Mouse (Mus musculus): ENCODE measurements around the gene Taok3. TPM values are rescaled to one million over a fixed set of nuclear protein-coding genes. Genes with fewer than 3 reads are reported as not detected.

Taok3 gene
- polyA plus RNA-seq, 1 experiment from 2014 or later = 14.3 TPM

GRCm38 (mm10) chr5:117192061-117192460, 72.1 kb downstream of the Taok3 start:
- WGBS = 82% methylated on average over 6 of the region's 6 CpGs
- Histone ChIP-seq H3K9me3 (no peaks in the 10 kb centered on the region), H3K4me1 (no peaks in the 10 kb centered on the region), H3K27me3 (no peaks in the 10 kb centered on the region), H3K4me2 (no peak overlapping the region), H3K4me3 (no peak overlapping the region), H3K27ac (no peak overlapping the region), H3K9ac (no peak overlapping the region), H3K36me3 (no peaks in the 10 kb centered on the region)
- ATAC-seq (ENCODE audit: insufficient number of reproducible peaks, insufficient read depth, low FRiP score, low TSS enrichment, low read depth) = no peak

DNA sequence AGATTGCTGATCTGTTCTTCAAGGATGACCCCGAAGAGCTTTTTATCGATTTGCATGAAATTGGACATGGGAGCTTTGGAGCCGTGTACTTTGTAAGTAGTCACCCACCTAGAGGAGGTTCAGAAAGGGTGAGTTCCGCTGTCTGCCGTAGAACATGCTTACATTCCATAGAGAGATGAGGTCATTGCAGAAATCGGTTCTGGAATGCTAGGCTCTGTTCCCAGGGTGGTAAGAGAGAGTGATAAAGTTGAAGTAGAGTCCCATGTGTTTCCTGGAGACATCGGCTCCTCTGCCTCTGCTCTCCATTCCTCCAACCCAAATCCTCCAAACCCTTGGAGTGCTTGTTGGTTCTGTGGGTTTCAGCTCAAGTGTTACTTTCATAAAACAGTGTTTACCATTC, 73.8 kb downstream of the Taok3 start:
- Histone ChIP-seq H3K4me2 (no peak overlapping the region), H3K4me3 (no peak overlapping the region), H3K27ac (no peak overlapping the region), H3K36me3 (no peaks in the 10 kb centered on the region), H3K9me3 (peaks cover 3% of the 10 kb centered on the region; the same call in 1 of the 2 replicates), H3K9ac (no peak overlapping the region), H3K4me1 (no peaks in the 10 kb centered on the region), H3K27me3 (no peaks in the 10 kb centered on the region)
- ATAC-seq (ENCODE audit: insufficient number of reproducible peaks, insufficient read depth, low FRiP score, low TSS enrichment, low read depth) = no peak
- 85% methylated on average over 7 of the region's 7 CpGs for WGBS

DNA sequence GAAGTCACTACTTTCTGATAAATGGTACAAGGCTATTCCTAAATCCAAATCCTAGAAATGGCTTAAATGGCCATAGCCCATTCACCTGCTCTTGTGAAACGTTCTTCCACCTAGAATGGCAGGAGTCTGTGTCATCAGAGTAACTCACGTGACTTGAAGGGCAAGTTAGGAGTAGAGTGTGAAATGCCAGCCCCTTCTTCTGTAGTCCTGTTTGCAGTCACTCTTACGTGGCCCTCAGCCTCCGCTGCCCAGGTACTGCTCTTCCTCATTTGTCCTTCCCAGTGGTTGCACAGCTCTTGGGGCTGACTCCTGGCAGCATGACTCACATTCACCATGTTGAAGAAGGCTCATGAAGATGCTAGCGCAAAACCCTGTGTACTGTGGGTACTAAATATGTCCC, 74.7 kb downstream of the Taok3 start:
- no peaks in the 10 kb centered on the region for H3K36me3 ChIP-seq
- H3K9me3 ChIP-seq = peaks cover 3% of the 10 kb centered on the region; the same call in 1 of the 2 replicates
- no peak overlapping the region for H3K9ac ChIP-seq
- H3K4me2 ChIP-seq = no peak overlapping the region
- H3K4me1 ChIP-seq = no peaks in the 10 kb centered on the region
- H3K27me3 ChIP-seq = no peaks in the 10 kb centered on the region
- no peak overlapping the region for H3K4me3 ChIP-seq
- no peak for ATAC-seq (ENCODE audit: insufficient number of reproducible peaks, insufficient read depth, low FRiP score, low TSS enrichment, low read depth)
- no peak overlapping the region for H3K27ac ChIP-seq
- 92% methylated on average over 5 of the region's 5 CpGs for WGBS

DNA sequence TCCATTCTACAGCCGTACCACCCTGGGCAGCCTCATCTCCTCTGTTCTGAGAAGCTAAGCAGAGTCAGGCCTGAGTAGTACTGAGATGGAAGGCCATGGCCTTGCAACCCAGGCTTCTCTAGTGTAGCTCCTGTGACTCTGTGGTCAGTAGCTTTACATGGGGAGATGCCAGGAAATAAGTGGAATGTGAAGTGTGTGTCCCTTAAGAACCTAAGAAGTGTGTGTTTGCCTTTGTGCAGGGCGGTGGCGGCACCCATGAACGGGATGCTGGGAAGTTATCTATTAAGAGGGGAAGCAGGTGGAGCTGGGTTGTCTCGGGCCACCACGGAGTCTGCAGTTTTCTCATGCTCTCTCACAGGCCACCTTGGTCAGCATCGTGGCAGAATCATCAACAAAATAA, 76.6 kb downstream of the Taok3 start:
- Histone ChIP-seq H3K9me3 (peaks cover 3% of the 10 kb centered on the region; the same call in 1 of the 2 replicates), H3K4me1 (no peaks in the 10 kb centered on the region), H3K4me2 (no peak overlapping the region), H3K9ac (no peak overlapping the region), H3K27ac (no peak overlapping the region), H3K27me3 (no peaks in the 10 kb centered on the region), H3K4me3 (no peak overlapping the region), H3K36me3 (0 out of 2 replicates have a peak, but pooled peaks cover 4% of the 10 kb centered on the region)
- 90% methylated on average over 7 of the region's 7 CpGs for WGBS
- no peak for ATAC-seq (ENCODE audit: insufficient number of reproducible peaks, insufficient read depth, low FRiP score, low TSS enrichment, low read depth)

- no peak overlapping the region for H3K9ac ChIP-seq
- H3K4me1 ChIP-seq = no peaks in the 10 kb centered on the region
- 70% methylated on average over 3 of the region's 3 CpGs for WGBS
- no peak overlapping the region for H3K4me2 ChIP-seq
- H3K27ac ChIP-seq = no peak overlapping the region
- H3K27me3 ChIP-seq = no peaks in the 10 kb centered on the region
- ATAC-seq (ENCODE audit: insufficient number of reproducible peaks, insufficient read depth, low FRiP score, low TSS enrichment, low read depth) = no peak
- H3K4me3 ChIP-seq = no peak overlapping the region
- H3K36me3 ChIP-seq = 0 out of 2 replicates have a peak, but pooled peaks cover 8% of the 10 kb centered on the region
- H3K9me3 ChIP-seq = peaks cover 3% of the 10 kb centered on the region; the same call in 1 of the 2 replicates
These were observed 78.5 kb downstream of the Taok3 start for GRCm38 (mm10) chr5:117198390-117198789.

DNA sequence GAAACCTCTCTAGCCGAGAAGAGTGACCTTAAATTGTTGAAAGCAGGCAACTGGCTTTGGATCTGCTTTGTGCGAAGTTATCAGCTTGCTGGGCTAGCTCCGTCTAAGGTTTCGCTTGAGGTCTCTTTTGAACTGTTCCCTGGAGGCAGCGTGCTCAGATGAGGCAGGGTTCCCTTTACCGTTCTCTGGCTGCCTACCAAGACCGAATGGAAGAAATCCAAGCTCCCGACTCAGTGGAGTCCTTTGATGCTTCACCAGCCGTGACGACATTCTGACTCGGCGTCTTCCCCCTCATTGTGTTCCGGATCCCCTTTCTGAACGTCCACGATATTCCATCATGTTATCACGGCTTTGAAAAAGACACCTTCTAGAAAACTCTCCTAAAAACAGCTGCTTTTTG, 87.4 kb downstream of the Taok3 start:
- Histone ChIP-seq H3K9me3 (no peaks in the 10 kb centered on the region), H3K27me3 (no peaks in the 10 kb centered on the region), H3K4me2 (no peak overlapping the region), H3K36me3 (peaks cover 21% of the 10 kb centered on the region), H3K4me3 (no peak overlapping the region), H3K9ac (no peak overlapping the region), H3K27ac (no peak overlapping the region), H3K4me1 (no peaks in the 10 kb centered on the region)
- WGBS = 77% methylated on average over 16 of the region's 16 CpGs
- ATAC-seq (ENCODE audit: insufficient number of reproducible peaks, insufficient read depth, low FRiP score, low TSS enrichment, low read depth) = no peak

GRCm38 (mm10) chr5:117214016-117214415, 94.1 kb downstream of the Taok3 start:
- Histone ChIP-seq H3K27me3 (no peaks in the 10 kb centered on the region), H3K4me3 (no peak overlapping the region), H3K9me3 (no peaks in the 10 kb centered on the region), H3K4me2 (no peak overlapping the region), H3K4me1 (0 out of 2 replicates have a peak, but pooled peaks cover 5% of the 10 kb centered on the region), H3K9ac (no peak overlapping the region), H3K36me3 (peaks cover 12% of the 10 kb centered on the region), H3K27ac (no peak overlapping the region)
- ATAC-seq (ENCODE audit: insufficient number of reproducible peaks, insufficient read depth, low FRiP score, low TSS enrichment, low read depth) = no peak
- WGBS = 60% methylated on average over 4 of the region's 4 CpGs

DNA sequence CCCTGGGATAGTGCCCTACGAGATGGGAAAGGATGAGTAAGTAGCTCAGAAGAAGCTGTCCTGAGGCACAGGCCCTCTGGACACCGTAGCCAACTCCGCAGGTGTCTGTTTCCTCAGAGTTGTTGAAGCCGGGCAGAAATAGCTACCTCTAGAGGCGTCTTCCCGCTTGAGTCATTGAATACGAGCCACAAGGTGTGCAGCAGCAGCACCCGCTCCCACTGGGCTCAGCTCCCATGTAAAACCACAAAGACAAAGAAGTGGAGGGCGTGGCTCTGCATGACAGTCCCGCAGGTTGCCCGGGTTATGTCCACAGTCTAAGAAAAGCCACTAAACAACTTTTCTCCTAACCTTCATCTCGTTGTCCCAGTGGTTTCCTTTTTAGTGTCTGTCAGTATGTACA, 111.1 kb downstream of the Taok3 start:
- no peaks in the 10 kb centered on the region for H3K27me3 ChIP-seq
- no peaks in the 10 kb centered on the region for H3K9me3 ChIP-seq
- 60% methylated on average over 12 of the region's 12 CpGs for WGBS
- H3K4me1 ChIP-seq = no peaks in the 10 kb centered on the region
- H3K9ac ChIP-seq = no peak overlapping the region
- peaks cover 13% of the 10 kb centered on the region; the same call in 1 of the 2 replicates for H3K36me3 ChIP-seq
- H3K27ac ChIP-seq = no peak overlapping the region
- H3K4me2 ChIP-seq = no peak overlapping the region
- no peak overlapping the region for H3K4me3 ChIP-seq
- ATAC-seq (ENCODE audit: insufficient number of reproducible peaks, insufficient read depth, low FRiP score, low TSS enrichment, low read depth) = no peak

- ATAC-seq (ENCODE audit: insufficient number of reproducible peaks, insufficient read depth, low FRiP score, low TSS enrichment, low read depth) = no peak
- Histone ChIP-seq H3K4me1 (0 out of 2 replicates have a peak, but pooled peaks cover 4% of the 10 kb centered on the region), H3K9ac (no peak overlapping the region), H3K27ac (no peak overlapping the region), H3K9me3 (no peaks in the 10 kb centered on the region), H3K27me3 (no peaks in the 10 kb centered on the region), H3K4me2 (no peak overlapping the region), H3K36me3 (no peaks in the 10 kb centered on the region), H3K4me3 (no peak overlapping the region)
- WGBS = 71% methylated on average over 5 of the region's 5 CpGs
These were observed 116.6 kb downstream of the Taok3 start for GRCm38 (mm10) chr5:117236540-117236939.

- Histone ChIP-seq H3K9ac (no peak overlapping the region), H3K4me3 (no peak overlapping the region), H3K36me3 (no peaks in the 10 kb centered on the region), H3K27me3 (peaks cover 13% of the 10 kb centered on the region), H3K4me2 (no peak overlapping the region), H3K9me3 (no peaks in the 10 kb centered on the region), H3K27ac (no peak overlapping the region), H3K4me1 (peaks cover 11% of the 10 kb centered on the region)
- WGBS = 69% methylated on average over 4 of the region's 4 CpGs
- no peak for ATAC-seq (ENCODE audit: insufficient number of reproducible peaks, insufficient read depth, low FRiP score, low TSS enrichment, low read depth)
These were observed 119.2 kb downstream of the Taok3 start for GRCm38 (mm10) chr5:117239106-117239505.

GRCm38 (mm10) chr5:117240321-117240731, 120.4 kb downstream of the Taok3 start:
- peak overlapping the region; percentile 49 for H3K4me3 ChIP-seq
- H3K27me3 ChIP-seq = peaks cover 13% of the 10 kb centered on the region
- no peaks in the 10 kb centered on the region for H3K36me3 ChIP-seq
- H3K27ac ChIP-seq = no peak overlapping the region
- peaks cover 11% of the 10 kb centered on the region for H3K4me1 ChIP-seq
- peak overlapping the region; percentile 72 for H3K9ac ChIP-seq
- 5% methylated on average over 12 of the region's 12 CpGs for WGBS
- H3K9me3 ChIP-seq = no peaks in the 10 kb centered on the region
- ATAC-seq (ENCODE audit: insufficient number of reproducible peaks, insufficient read depth, low FRiP score, low TSS enrichment, low read depth) = no peak
- peak overlapping the region; percentile 78 for H3K4me2 ChIP-seq

DNA sequence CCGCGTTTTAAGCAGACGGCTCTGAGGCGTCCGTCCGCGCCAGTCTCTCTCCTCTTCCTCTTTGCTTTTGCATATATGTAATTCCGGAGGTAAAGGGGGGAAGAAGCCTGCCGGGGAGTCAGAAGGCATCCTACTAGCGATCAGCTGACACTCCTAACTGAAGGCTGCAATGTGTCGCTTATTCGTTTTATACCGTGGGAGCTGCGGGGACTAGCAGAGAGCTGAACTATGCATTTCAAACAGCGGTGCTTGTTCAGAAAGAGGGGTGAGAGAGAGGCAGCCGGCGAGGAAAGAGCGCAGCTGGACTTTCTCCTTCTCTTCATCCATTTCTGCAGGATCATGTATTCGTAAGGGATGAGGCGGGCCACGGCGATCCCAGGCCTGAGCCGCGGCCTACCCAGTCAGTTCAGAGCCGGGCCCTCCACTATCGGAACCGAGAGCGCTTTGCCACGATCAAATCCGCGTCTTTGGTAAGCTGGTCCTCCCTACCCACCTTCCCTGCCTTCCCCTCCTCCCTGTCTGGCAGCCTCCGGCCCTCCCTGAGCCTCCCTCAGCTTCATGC, 120.9 kb downstream of the Taok3 start:
- H3K4me1 ChIP-seq = peaks cover 11% of the 10 kb centered on the region
- H3K27ac ChIP-seq = no peak overlapping the region
- no peaks in the 10 kb centered on the region for H3K9me3 ChIP-seq
- WGBS = 4% methylated on average over 32 of the region's 32 CpGs
- peak overlapping the region; percentile 49 for H3K4me3 ChIP-seq
- no peak for ATAC-seq (ENCODE audit: insufficient number of reproducible peaks, insufficient read depth, low FRiP score, low TSS enrichment, low read depth)
- H3K4me2 ChIP-seq = peak overlapping the region; percentile 78
- H3K9ac ChIP-seq = peak overlapping the region; percentile 72
- H3K27me3 ChIP-seq = peaks cover 13% of the 10 kb centered on the region
- no peaks in the 10 kb centered on the region for H3K36me3 ChIP-seq

Measured in embryonic facial prominence, embryonic 13.5 days (tissue).